Mouse (Mus musculus) liver, postnatal 0 days (tissue): ENCODE measurements around the gene Arxes1. TPM values are rescaled to one million over a fixed set of nuclear protein-coding genes. Genes with fewer than 3 reads are reported as not detected.
"Not testable (repeated sequence)": the region's sequence is repeated elsewhere in the genome, so short reads cannot be mapped to it uniquely, and the experiment has no call there.

Experiments used
- ATAC-seq: fragments of 200-750 bp; cut with Nextera tagmentation; 2 replicates; pipeline ENCODE4 v1.8.0; 2017; ENCODE audit warnings: mild to moderate bottlenecking, moderate library complexity
- DNase-seq: peaks from one replicate; pipeline ENCODE4 v3.0.0-alpha.2; 2016
- H3K27ac ChIP-seq: fragments of 300-500 bp; sonication (generic); 2 replicates; pipeline ENCODE4 v1.5.1; 2014; ENCODE audit warnings: antibody characterized with exemption, moderate library complexity, mild to moderate bottlenecking, low read depth
- H3K27me3 ChIP-seq: fragments of 300-500 bp; sonication (generic); 2 replicates; pipeline ENCODE4 v1.6.1; 2014; ENCODE audit warnings: low read length, control low read depth, mixed read lengths; ENCODE audit not compliant: insufficient read depth
- H3K36me3 ChIP-seq: fragments of 300-500 bp; sonication (generic); replicated peaks from 2 replicates; pipeline ENCODE4 v1.6.1; 2014; ENCODE audit warnings: mild to moderate bottlenecking, control low read depth, low read length, moderate library complexity, mixed read lengths; ENCODE audit not compliant: insufficient read depth
- H3K4me1 ChIP-seq: fragments of 300-500 bp; sonication (generic); 2 replicates; pipeline ENCODE4 v1.6.1; 2014; ENCODE audit warnings: antibody characterized with exemption, mild to moderate bottlenecking, control low read depth; ENCODE audit not compliant: insufficient read depth
- H3K4me2 ChIP-seq: fragments of 300-500 bp; sonication (generic); 2 replicates; pipeline ENCODE4 v1.6.1; 2014; ENCODE audit warnings: low read depth, mild to moderate bottlenecking, low read length, moderate library complexity, mixed read lengths
- H3K4me3 ChIP-seq: fragments of 300-500 bp; sonication (generic); 2 replicates; pipeline ENCODE4 v1.5.1; 2014; ENCODE audit warnings: low read depth, low read length
- H3K9ac ChIP-seq: fragments of 300-500 bp; sonication (generic); replicated peaks from 2 replicates; pipeline ENCODE4 v1.6.1; 2014; ENCODE audit warnings: mild to moderate bottlenecking, moderate library complexity
- H3K9me3 ChIP-seq: fragments of 300-500 bp; sonication (generic); 2 replicates; pipeline ENCODE4 v1.6.1; 2016; ENCODE audit warnings: mild to moderate bottlenecking, control low read depth, low read length, mixed read lengths
- CTCF ChIP-seq: sonication (generic); IDR thresholded peaks from 2 replicates; pipeline ENCODE4 v1.5.1; 2016; ENCODE audit warnings: antibody characterized with exemption, low read depth
- EP300 ChIP-seq: IDR thresholded peaks from 2 replicates; pipeline ENCODE4 v1.6.1; 2016; ENCODE audit warnings: antibody characterized with exemption, low read depth, mild to moderate bottlenecking
- WGBS: fragments of 180-500 bp; shearing (Covaris S2); extraction: QIAGEN DNeasy Blood & Tissue Kit; methylation state at CpG from one replicate; pipeline ENCODE4 v1.1.7; 2014; ENCODE audit not compliant: insufficient replicate concordance; 5-methylcytosine and 5-hydroxymethylcytosine counted together
- polyA plus RNA-seq: library from polyadenylated mRNA; unstranded; fragments of >200 nt; fragmentation: Nextera tagmentation; extraction: Ambion mirVana; gene quantifications from 2 replicates; pipeline ENCODE4 v1.2.1, GENCODE M21; 2015

Gene Arxes1
- 3.8 and 4.4 TPM in 2 replicates for polyA plus RNA-seq

DNA sequence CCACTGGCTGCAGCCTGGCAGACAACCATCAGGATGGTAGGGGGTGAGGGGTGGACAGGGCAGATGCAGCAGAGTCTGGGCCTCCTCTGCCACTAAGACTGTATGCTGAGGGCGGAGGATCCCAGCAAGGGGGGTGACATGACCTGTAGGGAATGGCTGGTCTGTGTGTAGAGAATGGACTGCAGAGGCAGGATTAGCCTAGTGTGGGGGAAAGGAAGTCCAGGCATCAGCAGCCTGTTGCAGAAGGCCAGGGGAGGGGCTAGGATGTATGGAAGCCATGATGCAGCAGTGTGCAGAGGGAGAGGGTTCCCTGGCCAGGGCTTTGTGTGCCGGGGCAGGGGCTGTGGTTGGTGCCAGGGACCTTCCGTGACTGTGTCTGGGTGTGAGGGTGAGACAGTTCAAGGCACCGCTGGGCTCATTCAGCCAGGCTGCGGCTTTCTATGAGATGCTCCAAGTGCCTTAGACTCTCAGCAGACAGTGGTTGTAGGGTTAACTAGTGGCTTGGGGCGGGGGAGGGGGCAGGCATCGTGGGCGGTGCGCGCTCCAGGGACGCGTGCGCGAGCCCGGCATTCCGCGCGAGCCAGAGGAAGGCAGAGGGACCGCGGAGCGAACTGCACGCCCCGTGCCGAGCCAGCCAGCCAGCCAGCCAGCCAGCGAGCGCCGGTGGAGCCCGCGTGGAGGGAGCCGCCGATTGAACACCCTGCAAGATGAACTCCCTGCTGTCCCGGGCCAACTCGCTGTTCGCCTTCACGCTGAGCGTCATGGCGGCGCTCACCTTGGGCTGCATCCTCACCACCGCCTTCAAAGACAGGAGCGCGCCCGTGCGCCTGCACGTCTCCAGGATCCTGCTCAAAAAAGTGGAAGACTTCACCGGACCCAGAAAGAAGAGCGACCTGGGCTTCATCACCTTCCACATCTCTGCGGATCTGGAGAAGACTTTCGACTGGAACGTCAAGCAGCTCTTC is at the start of gene Arxes1:
Gene Arxes1, plus strand, starts transcription at position 569 of the 965 bp plus-strand sequence.
- not testable (repeated sequence) for DNase-seq, H3K27me3 ChIP-seq, H3K4me3 ChIP-seq, H3K9ac ChIP-seq, H3K27ac ChIP-seq, H3K4me1 ChIP-seq, H3K9me3 ChIP-seq, H3K36me3 ChIP-seq
- H3K4me2 ChIP-seq = peak within 1 kb of the TSS; percentile 42; the same call in 1 of the 2 replicates
- ATAC-seq = peak; percentile 84
- WGBS = 0% methylated on average over 6 of the region's 49 CpGs

DNA sequence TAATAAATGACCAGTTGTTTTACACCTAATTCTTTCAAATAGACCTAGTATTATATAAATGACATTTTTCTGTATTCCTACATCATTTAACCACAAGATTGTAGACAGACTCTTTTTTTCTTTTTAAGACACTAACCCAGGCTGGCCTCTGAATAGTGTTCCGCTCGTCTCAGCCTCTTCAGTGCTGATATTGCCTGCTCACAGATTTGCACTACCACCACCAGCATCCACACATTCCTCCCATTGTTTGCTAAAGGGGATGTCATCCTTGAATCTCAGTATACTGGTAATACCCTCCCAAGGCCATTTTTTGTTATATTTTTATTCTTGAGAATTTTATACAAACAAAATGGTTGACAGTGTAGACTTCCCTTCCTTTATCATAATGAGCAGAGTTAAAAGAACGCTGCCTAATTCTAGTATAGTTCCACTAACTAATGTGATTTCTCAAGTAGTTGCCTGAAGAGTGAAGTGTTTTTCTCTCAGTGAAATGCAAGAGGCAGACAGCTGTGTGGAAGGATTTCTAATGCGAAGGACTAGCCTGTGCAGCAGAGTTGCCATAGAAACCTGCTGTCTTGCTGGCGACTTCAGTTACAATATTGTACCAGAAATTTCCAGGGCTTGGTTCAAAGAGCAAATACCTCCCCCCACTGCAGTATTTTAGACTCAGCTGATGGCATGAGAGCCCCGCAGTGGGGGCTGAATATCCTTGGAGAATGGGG is 48.5 kb upstream of the Arxes1 start:
- WGBS = 81% methylated on average over 6 of the region's 6 CpGs
- Histone ChIP-seq H3K4me3 (no peak overlapping the region), H3K27me3 (no peaks in the 10 kb centered on the region), H3K27ac (no peak overlapping the region), H3K9ac (no peak overlapping the region), H3K36me3 (no peaks in the 10 kb centered on the region), H3K9me3 (no peaks in the 10 kb centered on the region), H3K4me1 (no peaks in the 10 kb centered on the region), H3K4me2 (no peak overlapping the region)
- DNase-seq (no peak), ATAC-seq (no peak)
- no peak for TF ChIP-seq CTCF
- TF ChIP-seq EP300 = no peak

DNA sequence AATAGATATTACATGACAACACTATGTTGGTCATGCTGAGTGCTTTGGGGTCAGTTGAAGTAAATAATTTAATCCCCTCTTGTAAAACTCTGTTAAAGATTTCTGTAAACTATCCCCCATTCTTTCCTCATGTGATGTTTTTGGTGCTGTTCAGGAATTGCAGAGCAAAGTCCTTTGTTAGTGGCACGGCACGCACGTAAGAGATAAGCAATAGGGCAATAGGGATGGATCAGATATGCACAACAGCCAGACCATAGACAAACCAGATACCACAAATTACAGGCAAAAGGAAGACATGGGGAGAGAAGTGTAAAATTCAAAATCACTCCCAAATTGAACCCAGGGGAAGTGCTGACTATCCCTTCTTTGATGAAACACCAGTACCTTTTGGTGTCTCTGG is 46.9 kb upstream of the Arxes1 start:
- TF ChIP-seq EP300 (no peak), CTCF (no peak)
- H3K4me2 ChIP-seq = no peak overlapping the region
- H3K4me3 ChIP-seq = no peak overlapping the region
- no peaks in the 10 kb centered on the region for H3K4me1 ChIP-seq
- DNase-seq (no peak), ATAC-seq (peak; percentile 77)
- 53% methylated on average over 3 of the region's 3 CpGs for WGBS
- H3K27me3 ChIP-seq = no peaks in the 10 kb centered on the region
- no peak overlapping the region for H3K27ac ChIP-seq
- H3K9ac ChIP-seq = no peak overlapping the region
- no peaks in the 10 kb centered on the region for H3K9me3 ChIP-seq
- no peaks in the 10 kb centered on the region for H3K36me3 ChIP-seq

DNA sequence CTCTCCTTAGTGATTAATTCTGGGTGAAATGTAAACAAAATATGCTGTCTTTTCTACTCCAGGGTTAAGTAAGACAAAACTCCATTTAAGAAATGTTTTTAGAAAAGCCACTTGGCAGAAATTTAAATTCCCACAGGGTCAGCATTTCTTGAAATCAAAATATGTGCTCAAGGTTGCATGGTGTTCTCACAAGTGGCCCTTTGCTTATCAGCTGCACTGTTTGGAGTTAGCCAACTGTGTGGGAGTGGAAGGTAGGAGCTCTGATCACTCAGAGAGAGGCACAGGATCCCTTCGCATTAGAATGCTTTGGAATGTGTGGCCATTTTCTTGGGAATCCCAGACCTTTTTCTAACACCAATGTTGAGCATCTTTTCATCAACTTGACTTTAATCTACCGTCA is 42.5 kb upstream of the Arxes1 start:
- ATAC-seq (no peak), DNase-seq (no peak)
- Histone ChIP-seq H3K4me1 (no peaks in the 10 kb centered on the region), H3K4me2 (no peak overlapping the region), H3K27ac (no peak overlapping the region), H3K36me3 (no peaks in the 10 kb centered on the region), H3K4me3 (no peak overlapping the region), H3K27me3 (no peaks in the 10 kb centered on the region), H3K9ac (no peak overlapping the region), H3K9me3 (no peaks in the 10 kb centered on the region)
- WGBS = 72% methylated on average over 2 of the region's 2 CpGs
- TF ChIP-seq EP300 (no peak), CTCF (no peak)

DNA sequence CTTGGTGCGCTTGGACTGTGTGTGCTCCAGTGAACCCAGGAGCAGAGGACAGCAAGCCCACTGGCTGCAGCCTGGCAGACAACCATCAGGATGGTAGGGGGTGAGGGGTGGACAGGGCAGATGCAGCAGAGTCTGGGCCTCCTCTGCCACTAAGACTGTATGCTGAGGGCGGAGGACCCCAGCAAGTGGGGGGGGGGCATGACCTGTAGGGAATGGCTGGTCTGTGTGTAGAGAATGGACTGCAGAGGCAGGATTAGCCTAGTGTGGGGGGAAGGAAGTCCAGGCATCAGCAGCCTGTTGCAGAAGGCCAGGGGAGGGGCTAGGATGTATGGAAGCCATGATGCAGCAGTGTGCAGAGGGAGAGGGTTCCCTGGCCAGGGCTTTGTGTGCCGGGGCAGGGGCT is 40.0 kb upstream of the Arxes1 start:
- H3K4me2 ChIP-seq = not testable (repeated sequence)
- WGBS = 92% methylated on average over 1 of the region's 3 CpGs
- peak; percentile 57 for ATAC-seq

DNA sequence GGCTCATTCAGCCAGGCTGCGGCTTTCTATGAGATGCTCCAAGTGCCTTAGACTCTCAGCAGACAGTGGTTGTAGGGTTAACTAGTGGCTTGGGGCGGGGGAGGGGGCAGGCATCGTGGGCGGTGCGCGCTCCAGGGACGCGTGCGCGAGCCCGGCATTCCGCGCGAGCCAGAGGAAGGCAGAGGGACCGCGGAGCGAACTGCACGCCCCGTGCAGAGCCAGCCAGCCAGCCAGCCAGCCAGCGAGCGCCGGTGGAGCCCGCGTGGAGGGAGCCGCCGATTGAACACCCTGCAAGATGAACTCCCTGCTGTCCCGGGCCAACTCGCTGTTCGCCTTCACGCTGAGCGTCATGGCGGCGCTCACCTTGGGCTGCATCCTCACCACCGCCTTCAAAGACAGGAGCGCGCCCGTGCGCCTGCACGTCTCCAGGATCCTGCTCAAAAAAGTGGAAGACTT is 39.5 kb upstream of the Arxes1 start, which contains the start of gene Arxes2:
Gene Arxes2, plus strand, starts transcription at position 161 of the 456 bp plus-strand sequence.
- ATAC-seq = peak; percentile 85
- 12% methylated on average over 5 of the region's 39 CpGs for WGBS

More for the DNA sequence above, 40.0 kb upstream of the Arxes1 start:
- H3K27ac ChIP-seq, H3K4me1 ChIP-seq, H3K9ac ChIP-seq, H3K4me3 ChIP-seq, H3K27me3 ChIP-seq, DNase-seq, H3K36me3 ChIP-seq, H3K9me3 ChIP-seq: not testable (repeated sequence)

More for the DNA sequence above, 39.5 kb upstream of the Arxes1 start, which contains the start of gene Arxes2:
- not testable (repeated sequence) for H3K9me3 ChIP-seq, H3K27me3 ChIP-seq, H3K27ac ChIP-seq, DNase-seq, H3K4me3 ChIP-seq, H3K4me1 ChIP-seq, H3K36me3 ChIP-seq, H3K9ac ChIP-seq
- H3K4me2 ChIP-seq = peak within 1 kb of the TSS; percentile 42; the same call in 1 of the 2 replicates
